Mouse (Mus musculus) liver, postnatal 0 days (tissue): ENCODE measurements around the gene Krba1.

Experiments used
- CTCF ChIP-seq: sonication (generic); IDR thresholded peaks from 2 replicates; pipeline ENCODE4 v1.5.1; 2016; ENCODE audit warnings: antibody characterized with exemption, low read depth
- EP300 ChIP-seq: IDR thresholded peaks from 2 replicates; pipeline ENCODE4 v1.6.1; 2016; ENCODE audit warnings: antibody characterized with exemption, low read depth, mild to moderate bottlenecking

DNA sequence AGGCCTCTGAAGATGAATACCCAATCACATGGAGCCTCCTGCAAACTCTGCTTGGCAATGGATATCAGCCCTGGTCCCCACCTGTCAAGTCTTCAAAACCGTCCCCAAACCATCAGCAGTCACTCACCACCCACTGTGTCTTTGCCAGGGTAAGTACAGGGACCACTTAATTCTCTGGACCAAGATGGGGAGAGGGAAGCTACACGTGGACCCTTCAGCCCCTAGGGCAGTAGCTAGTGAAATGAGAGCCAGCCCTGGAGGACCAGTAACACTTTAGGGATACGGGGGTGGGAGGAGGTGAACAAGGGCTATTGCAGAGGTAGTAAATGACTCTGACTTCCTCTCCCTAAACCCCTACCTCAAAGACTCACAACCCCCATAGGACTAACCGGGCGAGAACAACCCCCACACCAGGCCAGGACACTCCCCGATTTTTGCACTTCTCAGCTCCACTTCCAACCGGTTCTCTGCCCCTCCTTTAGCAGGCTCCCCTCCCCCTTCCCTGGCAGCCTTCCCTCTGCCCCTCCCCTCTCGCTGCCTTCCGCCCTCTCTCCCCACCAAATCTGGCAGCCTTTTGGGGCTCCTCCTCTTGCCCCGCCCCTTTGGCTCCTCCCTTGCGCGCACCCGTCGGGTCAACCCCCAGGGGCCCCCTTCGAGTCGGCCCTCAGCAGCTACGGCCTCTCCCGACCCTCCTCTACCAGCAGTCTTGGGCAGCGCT, 48.4 kb downstream of the Krba1 start:
- no peak for TF ChIP-seq CTCF
- 0 out of 2 replicates have a peak, but pooled peaks have one; percentile 25 for TF ChIP-seq EP300
